50 mouse cellular contexts compared by ENCODE assay signal in the genomic region with DNA sequence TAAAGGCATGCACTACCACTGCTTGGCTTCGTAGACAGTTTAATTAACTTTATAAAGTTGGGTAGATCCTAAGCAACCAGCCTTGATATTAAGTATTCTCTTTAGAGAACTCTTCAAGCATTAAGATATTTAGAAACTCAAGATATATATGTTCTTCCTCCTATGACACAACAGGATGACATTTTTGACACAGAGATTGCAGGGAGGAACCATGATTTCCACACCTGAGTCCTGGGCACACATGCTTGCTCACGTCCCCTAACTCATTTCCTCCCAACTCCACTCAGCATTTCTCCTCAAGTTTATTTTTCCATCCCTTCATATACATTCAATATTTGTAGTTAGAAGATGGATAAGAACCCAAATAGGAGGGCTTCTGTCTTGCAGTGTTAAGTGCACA. TPM values are rescaled to one million over a fixed set of nuclear protein-coding genes. Genes with fewer than 3 reads are reported as not detected.
"Had no signal": no experiment of that assay in that cellular context is flagged by ENCODE, and none has a peak within 500 bp of the region (broad histone marks: within the 10 kb centered on the region; RNA-seq: fewer than 3 reads in every experiment).

No protein-coding gene starts in this region.

- H3K9ac ChIP-seq: heart, embryonic 12.5 days; heart, embryonic 13.5 days; heart, embryonic 15.5 days; hindbrain, embryonic 12.5 days; hindbrain, embryonic 13.5 days; hindbrain, embryonic 14.5 days; hindbrain, embryonic 15.5 days; intestine, embryonic 15.5 days; kidney, embryonic 15.5 days had no signal

- H3K4me1 ChIP-seq: heart, embryonic 10.5 days; heart, embryonic 12.5 days; heart, embryonic 13.5 days; heart, embryonic 15.5 days; hindbrain, embryonic 10.5 days; hindbrain, embryonic 12.5 days; hindbrain, embryonic 13.5 days; hindbrain, embryonic 15.5 days; intestine, embryonic 15.5 days; kidney, embryonic 15.5 days had no signal

- H3K4me3 ChIP-seq: heart, embryonic 10.5 days; heart, embryonic 12.5 days; heart, embryonic 13.5 days; heart, embryonic 15.5 days; hindbrain, embryonic 10.5 days; hindbrain, embryonic 12.5 days; hindbrain, embryonic 13.5 days; hindbrain, embryonic 15.5 days; intestine, embryonic 15.5 days; kidney, embryonic 15.5 days; layer of hippocampus, adult 2 months had no signal

- H3K36me3 ChIP-seq: heart, embryonic 10.5 days; heart, embryonic 12.5 days; heart, embryonic 13.5 days; heart, embryonic 15.5 days; hindbrain, embryonic 10.5 days; hindbrain, embryonic 12.5 days; hindbrain, embryonic 13.5 days; hindbrain, embryonic 15.5 days; intestine, embryonic 15.5 days; kidney, embryonic 15.5 days had no signal

- H3K27ac ChIP-seq: heart, embryonic 10.5 days; heart, embryonic 13.5 days; heart, embryonic 15.5 days; hindbrain, embryonic 10.5 days; hindbrain, embryonic 12.5 days; hindbrain, embryonic 13.5 days; hindbrain, embryonic 14.5 days; hindbrain, embryonic 15.5 days; hindbrain, postnatal 0 days; intestine, embryonic 15.5 days; kidney, embryonic 15.5 days; kidney, postnatal 0 days; layer of hippocampus, adult 2 months had no signal

- H3K9me3 ChIP-seq: heart, embryonic 10.5 days; heart, embryonic 12.5 days; heart, embryonic 13.5 days; heart, embryonic 15.5 days; hindbrain, embryonic 10.5 days; hindbrain, embryonic 12.5 days; hindbrain, embryonic 13.5 days; hindbrain, embryonic 15.5 days; intestine, embryonic 15.5 days; kidney, embryonic 15.5 days had no signal

- H3K4me2 ChIP-seq: heart, embryonic 11.5 days; heart, embryonic 12.5 days; heart, embryonic 13.5 days; heart, embryonic 15.5 days; hindbrain, embryonic 12.5 days; hindbrain, embryonic 13.5 days; hindbrain, embryonic 14.5 days; hindbrain, embryonic 15.5 days; intestine, embryonic 15.5 days; kidney, embryonic 15.5 days had no signal

- H3K27me3 ChIP-seq: heart, embryonic 12.5 days; heart, embryonic 13.5 days; heart, embryonic 15.5 days; hindbrain, embryonic 12.5 days; hindbrain, embryonic 13.5 days; hindbrain, embryonic 15.5 days; intestine, embryonic 15.5 days; kidney, embryonic 15.5 days had no signal

- ATAC-seq: hindbrain, embryonic 16.5 days; hindbrain, postnatal 0 days; inflammation-experienced regulatory T-cells, adult 6 months; intestine, embryonic 15.5 days; intestine, embryonic 16.5 days; intestine, postnatal 0 days had no signal

- DNase-seq: heart, postnatal 10 days; heart, postnatal 14 days; heart, postnatal 36 days; heart, postnatal 4 days; kidney, adult 11 months; kidney, adult 18-20 months; kidney, adult 2 months; kidney, adult 8-10 months; kidney, adult 9 months; kidney, postnatal 10 days; kidney, postnatal 14 days; kidney, postnatal 25 days; kidney, postnatal 36 days; kidney, postnatal 4 days; layer of hippocampus, adult 9-11 months; layer of hippocampus, postnatal 36 days had no signal

RNA-seq across cellular contexts. Expression of gene Gm5483, which starts 4.1 kb away (rescaled TPM):
- total RNA-seq: heart, adult 8-10 months; heart, postnatal 14 days; heart, postnatal 25 days; heart, postnatal 36 days; hindbrain, postnatal 0 days; layer of hippocampus, adult 18-20 months; layer of hippocampus, adult 2 months; layer of hippocampus, adult 8-10 months; layer of hippocampus, postnatal 14 days; layer of hippocampus, postnatal 25 days; layer of hippocampus, postnatal 36 days had no signal
- polyA plus RNA-seq: heart, embryonic 10.5 days; heart, embryonic 11.5 days; hindbrain, embryonic 10.5 days; hindbrain, embryonic 11.5 days; inflammation-experienced regulatory T-cells, adult 6 months; kidney, adult 2 months; kidney, embryonic 14.5 days; large intestine, adult 2 months had no signal

RNA-seq across cellular contexts. Expression of gene Stfa2l1, which starts 23.3 kb away (rescaled TPM):
- total RNA-seq: heart, adult 8-10 months; heart, postnatal 14 days; heart, postnatal 25 days; heart, postnatal 36 days; hematopoietic stem cell, adult 5-6 weeks; hindbrain, postnatal 0 days; layer of hippocampus, adult 18-20 months; layer of hippocampus, adult 2 months; layer of hippocampus, adult 8-10 months; layer of hippocampus, postnatal 14 days; layer of hippocampus, postnatal 25 days; layer of hippocampus, postnatal 36 days had no signal
- polyA plus RNA-seq: heart, embryonic 10.5 days; heart, embryonic 11.5 days; heart, embryonic 12.5 days; heart, embryonic 13.5 days; hindbrain, embryonic 10.5 days; hindbrain, embryonic 11.5 days; hindbrain, embryonic 12.5 days; hindbrain, embryonic 13.5 days; hindbrain, embryonic 14.5 days; hindbrain, embryonic 15.5 days; hindbrain, embryonic 16.5 days; inflammation-experienced regulatory T-cells, adult 6 months; intestine, embryonic 14.5 days; kidney, adult 2 months; kidney, embryonic 14.5 days; large intestine, adult 2 months had no signal

RNA-seq across cellular contexts. Expression of gene Gm5416, which starts 30.3 kb away (rescaled TPM):
- total RNA-seq: heart, adult 8-10 months; heart, postnatal 10 days; heart, postnatal 14 days; heart, postnatal 25 days; heart, postnatal 36 days; heart, postnatal 4 days; hematopoietic stem cell, adult 5-6 weeks; hindbrain, postnatal 0 days; layer of hippocampus, adult 18-20 months; layer of hippocampus, adult 2 months; layer of hippocampus, adult 8-10 months; layer of hippocampus, postnatal 10 days; layer of hippocampus, postnatal 14 days; layer of hippocampus, postnatal 25 days; layer of hippocampus, postnatal 36 days had no signal
- polyA plus RNA-seq: heart, embryonic 10.5 days; heart, embryonic 11.5 days; heart, embryonic 12.5 days; heart, embryonic 13.5 days; heart, embryonic 14.5 days; heart, embryonic 15.5 days; heart, embryonic 16.5 days; hindbrain, embryonic 10.5 days; hindbrain, embryonic 11.5 days; hindbrain, embryonic 12.5 days; hindbrain, embryonic 13.5 days; hindbrain, embryonic 14.5 days; hindbrain, embryonic 15.5 days; hindbrain, embryonic 16.5 days; hindbrain, postnatal 0 days; inflammation-experienced regulatory T-cells, adult 6 months; intestine, embryonic 14.5 days; intestine, embryonic 15.5 days; intestine, embryonic 16.5 days; intestine, postnatal 0 days; kidney, adult 2 months; kidney, embryonic 14.5 days; kidney, embryonic 15.5 days; large intestine, adult 2 months had no signal

RNA-seq across cellular contexts. Expression of gene 2010005H15Rik, which starts 41.4 kb away (rescaled TPM):
- total RNA-seq: heart, adult 8-10 months; heart, postnatal 10 days; heart, postnatal 14 days; heart, postnatal 25 days; heart, postnatal 36 days; hematopoietic stem cell, adult 5-6 weeks; hindbrain, postnatal 0 days; layer of hippocampus, adult 18-20 months; layer of hippocampus, adult 2 months; layer of hippocampus, adult 8-10 months; layer of hippocampus, postnatal 10 days; layer of hippocampus, postnatal 14 days; layer of hippocampus, postnatal 25 days; layer of hippocampus, postnatal 36 days had no signal
- polyA plus RNA-seq: heart, embryonic 10.5 days; heart, embryonic 11.5 days; heart, embryonic 12.5 days; heart, embryonic 14.5 days; heart, embryonic 15.5 days; heart, embryonic 16.5 days; hindbrain, embryonic 10.5 days; hindbrain, embryonic 11.5 days; hindbrain, embryonic 12.5 days; hindbrain, embryonic 14.5 days; hindbrain, embryonic 15.5 days; intestine, embryonic 14.5 days; kidney, embryonic 14.5 days; kidney, embryonic 15.5 days had no signal

RNA-seq across cellular contexts. Expression of gene Csta1, which starts 48.9 kb away (rescaled TPM):
- total RNA-seq: heart, adult 8-10 months; heart, postnatal 10 days; heart, postnatal 14 days; heart, postnatal 25 days; heart, postnatal 36 days; heart, postnatal 4 days; hematopoietic stem cell, adult 5-6 weeks; hindbrain, postnatal 0 days; layer of hippocampus, adult 18-20 months; layer of hippocampus, adult 2 months; layer of hippocampus, adult 8-10 months; layer of hippocampus, postnatal 10 days; layer of hippocampus, postnatal 14 days; layer of hippocampus, postnatal 25 days; layer of hippocampus, postnatal 36 days had no signal
- polyA plus RNA-seq: heart, embryonic 10.5 days; heart, embryonic 11.5 days; heart, embryonic 12.5 days; heart, embryonic 13.5 days; heart, embryonic 14.5 days; heart, embryonic 15.5 days; heart, embryonic 16.5 days; heart, postnatal 0 days; hindbrain, embryonic 10.5 days; hindbrain, embryonic 12.5 days; hindbrain, embryonic 13.5 days; hindbrain, embryonic 14.5 days; hindbrain, embryonic 16.5 days; hindbrain, postnatal 0 days; intestine, embryonic 16.5 days; kidney, adult 2 months; kidney, embryonic 14.5 days; kidney, postnatal 0 days; large intestine, adult 2 months had no signal
